In genomic region chr19:47534131-47534530, GRCm38 (mm10) we compare ENCODE assay signal across 22 mouse cellular contexts. TPM values are rescaled to one million over a fixed set of nuclear protein-coding genes. Genes with fewer than 3 reads are reported as not detected.
DNase-seq lines count a peak whose midpoint lies in the region; ATAC-seq and TF ChIP-seq lines count a peak whose summit lies in the region.
"Had no signal": no experiment of that assay in that cellular context is flagged by ENCODE, and none has a peak within 500 bp of the region (broad histone marks: within the 10 kb centered on the region; RNA-seq: fewer than 3 reads in every experiment).

No protein-coding gene starts in this region.

- H3K4me3 ChIP-seq in kidney, adult 2 months (ENCODE audit: insufficient read depth, low read depth, low read length): no peak overlapping the region
- H3K4me3 ChIP-seq in left cerebral cortex, adult 2 months: no peak overlapping the region
- H3K4me3 ChIP-seq in forebrain, embryonic 16.5 days (replicated peaks; ENCODE audit: low read length): no peak overlapping the region
- H3K4me3 ChIP-seq: forebrain, embryonic 13.5 days; hindbrain, embryonic 15.5 days; limb, embryonic 12.5 days; liver, embryonic 12.5 days; midbrain, embryonic 12.5 days had no signal

- no peak for TF ChIP-seq POLR2A in kidney, adult 2 months (IDR thresholded peaks at IDR 0.05; ENCODE audit: low read depth, low read length)

- peaks cover 2% of the 10 kb centered on the region; the same call in 1 of the 2 replicates for H3K9me3 ChIP-seq in forebrain, embryonic 16.5 days (ENCODE audit: control insufficient read depth, low read length)
- H3K9me3 ChIP-seq: forebrain, embryonic 13.5 days; hindbrain, embryonic 15.5 days; limb, embryonic 12.5 days; liver, embryonic 12.5 days had no signal

- no peak overlapping the region for H3K4me2 ChIP-seq in forebrain, embryonic 16.5 days (ENCODE audit: low read length)
- H3K4me2 ChIP-seq: forebrain, embryonic 13.5 days; hindbrain, embryonic 15.5 days; limb, embryonic 12.5 days; liver, embryonic 12.5 days; midbrain, embryonic 12.5 days had no signal

- intact Hi-C loops in left cerebral cortex, postnatal 25 days (cut with DNase I): no loop called here
- intact Hi-C loops in left cerebral cortex, adult 2 months (cut with DNase I): loop anchor here (10.0 kb wide), 1 partner anchor 201 kb away; the partner anchor contains the start of gene Sfr1

- H3K36me3 ChIP-seq in kidney, adult 2 months (ENCODE audit: control insufficient read depth, insufficient read depth, low read length): no peaks in the 10 kb centered on the region
- peaks cover 3% of the 10 kb centered on the region; the same call in 1 of the 2 replicates for H3K36me3 ChIP-seq in forebrain, embryonic 16.5 days (ENCODE audit: control insufficient read depth, insufficient read depth)
- H3K36me3 ChIP-seq: hindbrain, embryonic 15.5 days had no signal

- 14% methylated on average over 1 of the region's 1 CpGs for WGBS in kidney, adult 2 months
- 66% methylated on average over 1 of the region's 1 CpGs for WGBS in forebrain, embryonic 16.5 days

- no peaks in the 10 kb centered on the region for H3K4me1 ChIP-seq in kidney, adult 2 months (ENCODE audit: control insufficient read depth, insufficient read depth, low read length)
- H3K4me1 ChIP-seq in forebrain, embryonic 16.5 days (replicated peaks; ENCODE audit: control insufficient read depth, insufficient read depth, low read length): peaks cover 12% of the 10 kb centered on the region

- no peak for TF ChIP-seq CTCF in kidney, adult 2 months (conservative IDR thresholded peaks at IDR 0.05; ENCODE audit: insufficient read depth, insufficient read length, low read depth, low read length)
- no peak for TF ChIP-seq CTCF in left cerebral cortex, adult 2 months (IDR thresholded peaks at IDR 0.05)

- H3K27ac ChIP-seq in kidney, adult 2 months (ENCODE audit: insufficient read depth, low read depth, low read length): no peak overlapping the region
- H3K27ac ChIP-seq in left cerebral cortex, adult 2 months: no peak overlapping the region
- no peak overlapping the region for H3K27ac ChIP-seq in forebrain, embryonic 16.5 days (ENCODE audit: low read length)
- H3K27ac ChIP-seq: forebrain, embryonic 13.5 days; hindbrain, embryonic 15.5 days; limb, embryonic 12.5 days; liver, embryonic 12.5 days; midbrain, embryonic 12.5 days; stomach, postnatal 0 days had no signal

- no peak overlapping the region for H3K9ac ChIP-seq in forebrain, embryonic 16.5 days (replicated peaks; ENCODE audit: low read depth, low read length)
- H3K9ac ChIP-seq: forebrain, embryonic 13.5 days; hindbrain, embryonic 15.5 days; liver, embryonic 12.5 days; midbrain, embryonic 12.5 days had no signal

- ATAC-seq in forebrain, embryonic 16.5 days: no peak
- ATAC-seq: forebrain, embryonic 13.5 days; liver, embryonic 12.5 days had no signal

- peak; percentile 49 for DNase-seq in kidney, adult 2 months
- no peak for DNase-seq in kidney, adult 18-20 months
- DNase-seq in left cerebral cortex, postnatal 25 days (ENCODE audit: low spot score in 2 of 2): peak; percentile 48 to 71
- no peak for DNase-seq in left cerebral cortex, adult 2 months (ENCODE audit: extremely low spot score in 1 of 2, low spot score in 2 of 2)
- peak; percentile 54 for DNase-seq in MN1 (ENCODE audit: low spot score)
- peak; percentile 53 for DNase-seq in brain, adult 2 months (ENCODE audit: low read depth, low spot score)
- no peak for DNase-seq in thymus, postnatal 0 days (ENCODE audit: low spot score)
- DNase-seq: adrenal gland, postnatal 14 days; cerebellum, adult 8-10 months; cerebellum, postnatal 36 days; embryo, embryonic 11 days; gastrocnemius, postnatal 10 days; heart, adult 18-20 months; layer of hippocampus, adult 9-11 months; lung, adult 2 months had no signal

- H3K27me3 ChIP-seq in kidney, adult 2 months (replicated peaks; ENCODE audit: control insufficient read depth, insufficient read depth, low read length): no peaks in the 10 kb centered on the region
- no peaks in the 10 kb centered on the region for H3K27me3 ChIP-seq in forebrain, embryonic 16.5 days (replicated peaks; ENCODE audit: control insufficient read depth, insufficient read depth, low read length)
- H3K27me3 ChIP-seq: forebrain, embryonic 13.5 days; hindbrain, embryonic 15.5 days; limb, embryonic 12.5 days; liver, embryonic 12.5 days had no signal

RNA-seq across cellular contexts. Expression of gene Stn1, which starts 3.2 kb away (rescaled TPM):
- polyA plus RNA-seq in kidney, adult 2 months (2012; rRNA removed): 12.3 and 14.2 TPM in 2 replicates
- 10 to 100 TPM; 29.4 to 31.9 TPM for total RNA-seq in left cerebral cortex, postnatal 25 days (2021)
- 10 to 100 TPM; 23.0 to 27.5 TPM for total RNA-seq in left cerebral cortex, adult 2 months (2021)
- polyA plus RNA-seq in forebrain, embryonic 16.5 days (2015; fragmentation: Nextera tagmentation; extraction: Ambion mirVana): 30.0 and 34.0 TPM in 2 replicates
- 36.0 and 36.9 TPM in 2 replicates for polyA plus RNA-seq in thymus, postnatal 0 days (2015; fragmentation: Nextera tagmentation; extraction: Ambion mirVana)

RNA-seq across cellular contexts. Expression of gene Slk, which starts 45.3 kb away (rescaled TPM):
- polyA plus RNA-seq in kidney, adult 2 months (2012; rRNA removed): 10.4 and 12.2 TPM in 2 replicates
- total RNA-seq in left cerebral cortex, postnatal 25 days (2021): 10 to 100 TPM; 57.1 to 57.6 TPM
- total RNA-seq in left cerebral cortex, adult 2 months (2021): 10 to 100 TPM; 51.3 to 55.7 TPM
- polyA plus RNA-seq in forebrain, embryonic 16.5 days (2015; fragmentation: Nextera tagmentation; extraction: Ambion mirVana): 7.5 and 7.8 TPM in 2 replicates
- polyA plus RNA-seq in thymus, postnatal 0 days (2015; fragmentation: Nextera tagmentation; extraction: Ambion mirVana): 11.9 and 14.2 TPM in 2 replicates

Comparison
In these comparisons a context has a peak if more than half of its experiments do, and no peak if none do; other contexts are left out.
1. DNase-seq: peak in kidney, adult 2 months (single experiment), left cerebral cortex, postnatal 25 days (2 of 2), MN1 (single experiment) and brain, adult 2 months (single experiment); none in kidney, adult 18-20 months (single experiment), left cerebral cortex, adult 2 months (0 of 2) and thymus, postnatal 0 days (single experiment).